ENCODE assay signal across 24 mouse cellular contexts in genomic region chr10:83859633-83860032, GRCm38 (mm10).
DNase-seq lines count a peak whose midpoint lies in the region; ATAC-seq and TF ChIP-seq lines count a peak whose summit lies in the region.
"Had no signal": no experiment of that assay in that cellular context is flagged by ENCODE, and none has a peak within 500 bp of the region (broad histone marks: within the 10 kb centered on the region; RNA-seq: fewer than 3 reads in every experiment).

No protein-coding gene starts in this region.

- H3K9me3 ChIP-seq in kidney, embryonic 14.5 days (ENCODE audit: control insufficient read depth, low read length) = no peaks in the 10 kb centered on the region
- H3K9me3 ChIP-seq: forebrain, embryonic 15.5 days; hindbrain, embryonic 15.5 days; intestine, embryonic 15.5 days; limb, embryonic 15.5 days; midbrain, embryonic 12.5 days; neural tube, embryonic 12.5 days had no signal

- no peaks in the 10 kb centered on the region for H3K27me3 ChIP-seq in kidney, adult 2 months (replicated peaks; ENCODE audit: control insufficient read depth, insufficient read depth, low read length)
- H3K27me3 ChIP-seq in kidney, embryonic 14.5 days (ENCODE audit: control insufficient read depth, insufficient read depth, low read length) = no peaks in the 10 kb centered on the region
- H3K27me3 ChIP-seq: forebrain, embryonic 15.5 days; hindbrain, embryonic 15.5 days; intestine, embryonic 15.5 days; limb, embryonic 15.5 days; midbrain, embryonic 12.5 days; neural tube, embryonic 12.5 days had no signal

- no peak for TF ChIP-seq CTCF in gastrocnemius, adult 2 months (IDR thresholded peaks at IDR 0.05)
- TF ChIP-seq CTCF in kidney, adult 2 months (conservative IDR thresholded peaks at IDR 0.05; ENCODE audit: insufficient read depth, insufficient read length, low read depth, low read length) = no peak

- H3K36me3 ChIP-seq in kidney, adult 2 months (ENCODE audit: control insufficient read depth, insufficient read depth, low read length) = no peaks in the 10 kb centered on the region
- H3K36me3 ChIP-seq in kidney, embryonic 14.5 days (ENCODE audit: control insufficient read depth, insufficient read depth, low read length) = no peaks in the 10 kb centered on the region
- H3K36me3 ChIP-seq: forebrain, embryonic 15.5 days; G1E; hindbrain, embryonic 15.5 days; intestine, embryonic 15.5 days; limb, embryonic 15.5 days; midbrain, embryonic 12.5 days; neural tube, embryonic 12.5 days had no signal

- H3K4me3 ChIP-seq in gastrocnemius, adult 2 months = no peak overlapping the region
- H3K4me3 ChIP-seq in kidney, adult 2 months (ENCODE audit: insufficient read depth, low read depth, low read length) = no peak overlapping the region
- no peak overlapping the region for H3K4me3 ChIP-seq in kidney, embryonic 14.5 days (ENCODE audit: low read length)
- H3K4me3 ChIP-seq: forebrain, embryonic 15.5 days; hindbrain, embryonic 15.5 days; intestine, embryonic 15.5 days; layer of hippocampus, adult 2 months; limb, embryonic 15.5 days; midbrain, embryonic 12.5 days; neural tube, embryonic 12.5 days had no signal

- H3K9ac ChIP-seq in kidney, embryonic 14.5 days (ENCODE audit: low read depth, low read length) = no peak overlapping the region
- H3K9ac ChIP-seq: forebrain, embryonic 15.5 days; hindbrain, embryonic 15.5 days; intestine, embryonic 15.5 days; limb, embryonic 15.5 days; liver, postnatal 0 days; midbrain, embryonic 12.5 days; neural tube, embryonic 12.5 days had no signal

- H3K4me1 ChIP-seq in kidney, adult 2 months (ENCODE audit: control insufficient read depth, insufficient read depth, low read length) = no peaks in the 10 kb centered on the region; the same call in 1 of the 2 replicates
- no peaks in the 10 kb centered on the region for H3K4me1 ChIP-seq in kidney, embryonic 14.5 days (ENCODE audit: control insufficient read depth, insufficient read depth, low read length)
- H3K4me1 ChIP-seq: intestine, embryonic 15.5 days; neural tube, embryonic 12.5 days had no signal

- no peak for ATAC-seq in kidney, embryonic 14.5 days (ENCODE audit: low FRiP score, low TSS enrichment)
- no peak for ATAC-seq in megakaryocyte-erythroid progenitor cell, adult 5-6 weeks (replicated peaks; ENCODE audit: low FRiP score, low TSS enrichment, poor library complexity, severe bottlenecking)
- ATAC-seq: CD4-positive, CD25-positive, alpha-beta regulatory T cell, adult 4 months; forebrain, embryonic 15.5 days; intestine, embryonic 15.5 days; liver, postnatal 0 days had no signal

- intact Hi-C loops in gastrocnemius, adult 2 months (cut with DNase I) = no loop called here
- intact Hi-C loops in gastrocnemius, postnatal 36 days (cut with DNase I) = no loop called here

- peak overlapping the region; percentile 81 for H3K27ac ChIP-seq in gastrocnemius, adult 2 months
- peak overlapping the region; percentile 51; the same call in 1 of the 2 replicates for H3K27ac ChIP-seq in kidney, adult 2 months (ENCODE audit: insufficient read depth, low read depth, low read length)
- H3K27ac ChIP-seq in kidney, embryonic 14.5 days (ENCODE audit: low read depth, low read length) = no peak overlapping the region
- H3K27ac ChIP-seq: forebrain, embryonic 15.5 days; hindbrain, embryonic 15.5 days; intestine, embryonic 15.5 days; layer of hippocampus, adult 2 months; limb, embryonic 15.5 days; midbrain, embryonic 12.5 days; neural tube, embryonic 12.5 days had no signal

- H3K4me2 ChIP-seq in kidney, embryonic 14.5 days (replicated peaks; ENCODE audit: low read depth, low read length) = no peak overlapping the region
- H3K4me2 ChIP-seq: forebrain, embryonic 15.5 days; hindbrain, embryonic 15.5 days; intestine, embryonic 15.5 days; limb, embryonic 15.5 days; midbrain, embryonic 12.5 days; neural tube, embryonic 12.5 days had no signal

- 62% methylated on average over 4 of the region's 4 CpGs for WGBS in kidney, adult 2 months
- 77% methylated on average over 4 of the region's 4 CpGs for WGBS in kidney, embryonic 14.5 days

- TF ChIP-seq POLR2A in kidney, adult 2 months (IDR thresholded peaks at IDR 0.05; ENCODE audit: low read depth, low read length) = no peak

- no peak for DNase-seq in gastrocnemius, adult 2 months
- DNase-seq in gastrocnemius, postnatal 36 days = no peak
- peak; percentile 74 for DNase-seq in kidney, adult 2 months
- peak; percentile 53 for DNase-seq in lung, postnatal 36 days
- DNase-seq in lung, postnatal 4 days = no peak
- DNase-seq: adrenal gland, postnatal 14 days; cerebellum, adult 11-12 months; cerebellum, postnatal 14 days; layer of hippocampus, postnatal 36 days; liver, postnatal 0 days; right cerebral cortex, adult 18-20 months; spleen, adult 18-20 months; thymus, postnatal 25 days had no signal

Comparison
In these comparisons a context has a peak if more than half of its experiments do, and no peak if none do; other contexts are left out.
1. DNase-seq: peak in kidney, adult 2 months (single experiment) and lung, postnatal 36 days (single experiment); none in gastrocnemius, adult 2 months (single experiment), gastrocnemius, postnatal 36 days (0 of 2) and lung, postnatal 4 days (0 of 2).